Mouse (Mus musculus): ENCODE measurements around the gene Tiam2.

Gene Tiam2

GRCm38 (mm10) chr17:3451077-3451476 is 124.7 kb downstream of the Tiam2 start:
- CTCF ChIA-PET = no interaction called here

DNA sequence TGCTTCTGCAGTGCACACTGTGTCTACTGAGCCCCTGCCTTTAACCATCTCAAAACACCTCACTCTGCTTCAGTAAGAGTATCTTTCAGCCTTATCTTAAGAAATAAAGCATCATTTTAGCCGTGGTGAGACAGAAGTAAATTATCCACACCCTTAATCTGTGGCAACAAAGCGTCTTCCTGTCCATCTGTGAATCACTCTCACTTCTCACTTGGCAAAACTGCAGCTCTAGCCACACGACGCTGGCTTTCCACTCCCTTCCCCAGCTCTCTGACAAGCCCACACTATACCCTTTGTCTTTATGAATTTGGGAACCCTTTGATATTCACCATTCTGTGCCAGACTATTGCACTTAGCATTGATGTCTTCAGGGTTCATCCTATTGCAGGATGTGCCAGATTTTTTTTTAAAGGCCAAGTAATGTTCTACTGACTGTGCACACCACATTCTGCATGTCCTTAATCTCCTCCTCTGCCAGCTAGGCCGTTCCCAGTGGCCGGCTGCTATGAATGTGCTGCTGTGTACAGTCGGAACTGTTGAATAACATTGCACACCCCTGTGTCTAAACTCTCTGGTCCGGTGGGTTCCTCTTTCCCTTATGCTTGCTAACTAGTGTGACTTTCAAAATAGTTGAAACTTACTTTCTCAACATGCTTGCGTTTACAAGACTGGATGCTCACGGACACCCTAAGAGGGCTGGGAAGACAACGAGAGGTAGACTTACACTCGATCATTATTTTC is 126.4 kb downstream of the Tiam2 start:
- CTCF ChIA-PET = no interaction called here

DNA sequence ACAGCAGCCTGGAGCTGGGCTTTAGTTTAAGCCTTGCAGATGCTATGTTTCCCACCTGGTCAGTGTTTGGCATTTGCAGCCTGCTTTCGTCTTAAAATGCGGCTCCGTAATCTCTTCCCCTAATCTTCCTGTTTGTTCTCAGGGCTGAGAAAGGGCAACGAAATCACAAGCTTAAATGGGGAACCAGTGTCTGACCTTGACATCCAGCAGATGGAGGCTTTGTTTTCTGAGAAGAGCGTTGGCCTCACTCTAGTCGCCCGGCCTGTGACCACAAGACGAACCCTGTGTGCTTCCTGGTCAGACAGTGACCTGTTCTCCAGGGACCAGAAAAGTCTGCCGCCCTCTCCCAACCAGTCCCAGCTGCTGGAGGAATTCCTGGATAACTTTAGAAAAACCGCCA is 127.6 kb downstream of the Tiam2 start:
- CTCF ChIA-PET = no interaction called here

DNA sequence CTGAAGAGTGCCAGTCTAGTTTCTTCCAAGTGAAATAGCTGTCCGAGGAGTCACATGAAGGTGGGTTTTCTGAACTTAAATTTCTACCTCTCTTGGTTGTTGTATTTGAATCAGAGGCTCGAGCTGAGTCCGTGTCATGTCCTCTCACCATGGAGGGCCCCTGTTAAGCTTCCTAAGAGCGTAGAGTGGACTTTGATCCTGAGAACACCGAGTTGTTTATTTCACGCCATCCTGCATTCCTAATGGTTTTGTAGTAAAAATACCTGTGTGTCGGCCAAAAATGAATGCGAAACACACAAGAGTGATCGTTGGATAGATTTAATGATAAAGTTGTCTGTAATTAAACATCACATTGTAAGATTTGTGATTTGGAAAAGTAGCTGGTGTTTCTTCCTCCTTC is 128.5 kb downstream of the Tiam2 start:
- CTCF ChIA-PET = no interaction called here

DNA sequence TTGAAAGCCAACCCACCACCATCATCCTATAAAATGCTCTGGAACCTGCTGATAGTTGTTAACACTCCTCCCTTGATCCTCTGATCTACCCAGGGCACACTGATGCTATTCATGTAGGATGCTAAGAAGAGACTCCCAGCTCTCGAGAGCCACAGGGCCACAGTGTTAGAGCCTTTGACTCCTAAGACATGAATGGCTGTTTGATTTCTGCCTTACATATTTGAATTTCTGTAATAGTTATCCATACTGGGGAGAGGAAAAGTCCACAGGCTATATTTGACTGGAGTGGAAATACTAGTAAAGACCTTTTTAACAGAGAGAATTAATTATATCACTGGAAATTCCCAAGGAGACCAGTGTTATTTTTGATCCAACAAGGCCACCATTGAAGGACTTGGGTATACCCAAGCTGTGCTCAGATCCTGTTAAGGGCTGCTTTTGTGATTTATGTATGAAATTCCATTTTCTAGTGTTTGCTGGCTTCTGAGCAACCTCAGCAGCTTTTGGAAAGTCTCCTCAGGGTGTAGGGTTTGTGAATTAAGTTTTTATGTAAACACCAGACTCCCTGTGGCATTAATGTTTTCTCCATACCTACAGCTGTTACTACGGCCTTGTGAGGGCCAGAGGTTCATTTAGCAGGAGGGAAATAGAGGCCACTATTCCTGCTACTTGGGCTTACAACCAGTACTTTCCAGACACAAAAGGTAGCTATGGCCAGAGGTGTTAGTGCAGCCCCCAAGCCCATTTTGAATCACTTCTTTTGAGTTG is 131.7 kb downstream of the Tiam2 start:
- CTCF ChIA-PET = no interaction called here

- CTCF ChIA-PET = no interaction called here
These were observed 139.5 kb downstream of the Tiam2 start for GRCm38 (mm10) chr17:3465861-3466260.

GRCm38 (mm10) chr17:3466681-3467080 is 140.3 kb downstream of the Tiam2 start:
- CTCF ChIA-PET = no interaction called here

- CTCF ChIA-PET = no interaction called here
These were observed 141.4 kb downstream of the Tiam2 start for GRCm38 (mm10) chr17:3467636-3468324.

- CTCF ChIA-PET = interaction anchor here (1.3 kb wide), 1 partner anchor 22 kb away, joined by 4 read pairs; no protein-coding TSS in a partner anchor
These were observed 145.6 kb downstream of the Tiam2 start for GRCm38 (mm10) chr17:3472018-3472417.

DNA sequence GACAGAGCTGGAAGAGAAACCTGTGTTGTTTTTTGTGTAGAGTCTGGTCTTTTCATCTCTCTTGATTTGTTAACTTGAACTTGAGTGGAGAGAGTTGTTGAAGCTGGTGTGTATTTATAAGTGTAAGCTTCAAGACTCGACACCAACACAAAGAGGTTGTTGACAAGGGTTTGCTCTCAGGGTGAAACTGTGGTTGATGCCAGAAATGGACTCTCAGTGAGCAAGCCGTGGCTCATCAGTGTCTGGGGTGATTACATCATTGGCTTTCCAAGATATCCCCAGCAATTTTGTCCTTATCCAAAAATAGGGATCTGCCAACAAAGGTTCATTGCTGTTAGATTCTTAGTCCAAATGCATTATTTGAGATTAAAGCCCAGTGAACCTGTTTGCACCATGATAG is 150.2 kb downstream of the Tiam2 start:
- CTCF ChIA-PET = no interaction called here

DNA sequence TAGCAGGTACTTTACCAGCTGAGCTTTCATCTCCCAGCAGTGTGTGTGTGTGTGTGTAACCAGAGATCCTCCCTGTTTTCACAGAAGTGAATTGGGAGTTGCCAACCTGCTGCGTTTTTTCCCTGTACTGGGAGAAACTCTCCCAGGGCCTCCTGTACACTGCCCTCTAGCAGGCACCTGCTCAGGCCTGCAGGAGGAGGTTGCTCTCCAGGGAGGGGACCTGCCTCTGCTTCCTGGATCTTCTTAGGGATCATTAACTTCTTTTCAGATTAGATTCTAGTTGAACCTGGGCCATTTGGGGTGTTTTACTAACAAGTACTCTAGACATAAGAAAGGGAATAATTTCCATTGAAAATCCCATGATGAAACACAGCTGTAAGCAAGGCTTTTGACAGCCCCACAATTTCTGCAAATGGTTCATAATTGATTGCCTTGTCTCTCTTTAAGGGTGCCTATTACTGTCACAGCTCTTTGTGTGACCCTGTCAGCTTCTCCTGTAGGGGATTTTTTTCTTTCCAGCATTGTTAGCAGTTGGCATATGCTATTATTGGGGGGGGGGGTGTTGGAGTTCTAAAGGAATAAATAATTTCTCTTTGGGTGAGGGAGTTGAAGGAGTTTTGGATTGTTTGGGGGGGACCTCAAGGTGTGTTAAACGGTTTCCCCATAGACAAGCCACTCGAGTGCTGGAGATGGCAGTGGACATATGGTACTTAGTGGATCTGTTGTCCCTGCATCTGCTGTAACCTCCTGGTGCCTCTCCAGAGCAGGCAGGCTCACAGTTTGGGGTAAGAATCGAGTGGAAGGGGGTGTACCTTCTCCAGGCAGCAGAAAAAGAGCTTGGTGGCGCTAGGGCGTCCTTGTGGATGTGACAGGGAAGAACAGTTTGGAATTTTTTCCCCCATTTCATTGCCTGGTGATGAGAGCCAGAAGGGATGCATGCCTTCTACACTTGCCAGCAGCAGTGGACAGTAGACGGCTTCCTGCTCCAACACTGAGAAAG is 155.5 kb downstream of the Tiam2 start:
- CTCF ChIA-PET = interaction anchor here (0.6 kb wide), 1 partner anchor 86 kb away, joined by 11 read pairs; no protein-coding TSS in a partner anchor

- CTCF ChIA-PET = no interaction called here
These were observed 156.7 kb downstream of the Tiam2 start for GRCm38 (mm10) chr17:3483091-3483490.

GRCm38 (mm10) chr17:3485851-3486250 is 159.5 kb downstream of the Tiam2 start:
- CTCF ChIA-PET = no interaction called here

GRCm38 (mm10) chr17:3487211-3487610 is 160.8 kb downstream of the Tiam2 start:
- CTCF ChIA-PET = no interaction called here

DNA sequence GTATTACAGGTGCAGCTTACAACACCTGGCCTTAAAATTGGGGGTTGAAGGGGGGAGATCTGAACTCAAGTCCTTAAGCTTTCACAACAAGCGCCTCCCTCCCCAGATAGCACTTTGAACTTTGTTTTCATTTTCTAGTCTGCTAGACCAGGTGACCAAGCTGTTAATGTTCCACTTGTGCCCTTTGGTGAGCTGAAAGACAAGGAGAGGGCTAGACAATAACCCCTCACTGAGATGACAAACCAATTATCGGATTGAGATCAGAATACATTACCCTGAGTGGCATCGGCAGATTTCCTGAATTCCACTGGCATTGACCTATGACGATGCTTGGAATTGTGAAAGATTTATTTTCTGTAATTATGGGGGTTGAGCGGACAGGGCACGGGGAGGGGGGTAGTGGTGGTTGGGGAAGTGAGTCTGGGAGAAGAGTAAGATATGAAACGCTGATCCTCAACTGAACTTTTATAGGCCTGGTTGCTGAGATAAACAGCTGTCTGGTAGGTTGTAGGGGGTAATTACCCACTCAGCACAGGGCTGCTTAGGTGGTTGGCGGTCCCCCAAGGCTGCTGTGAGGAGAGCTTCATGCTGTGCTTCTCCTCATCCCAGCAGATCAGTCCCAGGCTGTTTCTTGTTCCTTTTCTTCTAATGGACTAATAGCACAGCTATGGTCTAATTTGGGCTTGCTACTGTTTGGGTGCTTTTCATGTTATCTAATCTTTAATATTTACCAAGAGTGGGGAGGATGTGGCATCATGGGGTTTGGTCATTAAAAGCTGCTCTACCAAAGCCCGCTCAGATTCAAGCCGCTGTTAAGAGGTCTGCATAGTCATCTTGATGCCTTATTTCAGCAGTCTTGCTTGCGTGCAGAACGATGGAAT is 161.6 kb downstream of the Tiam2 start:
- CTCF ChIA-PET = no interaction called here

DNA sequence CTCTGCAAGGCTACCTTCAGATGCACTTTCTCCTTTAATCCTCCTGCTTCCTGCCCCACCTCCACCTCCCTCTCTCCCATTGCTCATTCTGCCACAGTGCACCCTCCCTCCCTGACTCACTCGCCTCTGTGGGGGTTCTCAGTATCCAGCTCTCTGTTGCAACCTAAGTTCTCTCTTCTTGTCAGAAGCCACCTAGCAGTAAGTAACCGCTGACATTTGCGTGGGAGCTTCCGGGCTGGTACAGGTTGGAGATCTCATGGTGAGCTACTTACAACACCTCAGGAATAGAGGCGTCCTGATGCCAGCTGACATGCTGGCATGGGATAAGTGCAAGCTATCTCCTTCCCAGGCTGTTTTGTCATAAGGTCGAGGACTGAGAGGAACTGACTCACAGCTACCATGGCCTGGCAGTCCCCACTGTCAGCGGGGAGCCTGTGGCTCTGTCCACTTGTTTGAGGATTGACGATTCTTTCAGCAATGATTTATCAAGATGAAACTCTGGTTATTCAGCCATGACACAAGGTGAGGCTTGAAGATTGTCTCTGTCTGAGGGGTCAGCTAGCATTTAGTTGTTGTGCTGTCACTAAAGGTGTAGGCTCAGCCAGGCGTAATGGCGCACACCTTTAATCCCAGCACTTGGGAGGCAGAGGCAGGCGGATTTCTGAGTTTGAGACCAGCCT is 164.0 kb downstream of the Tiam2 start:
- CTCF ChIA-PET = no interaction called here

GRCm38 (mm10) chr17:3491065-3491464 is 164.7 kb downstream of the Tiam2 start:
- CTCF ChIA-PET = no interaction called here

DNA sequence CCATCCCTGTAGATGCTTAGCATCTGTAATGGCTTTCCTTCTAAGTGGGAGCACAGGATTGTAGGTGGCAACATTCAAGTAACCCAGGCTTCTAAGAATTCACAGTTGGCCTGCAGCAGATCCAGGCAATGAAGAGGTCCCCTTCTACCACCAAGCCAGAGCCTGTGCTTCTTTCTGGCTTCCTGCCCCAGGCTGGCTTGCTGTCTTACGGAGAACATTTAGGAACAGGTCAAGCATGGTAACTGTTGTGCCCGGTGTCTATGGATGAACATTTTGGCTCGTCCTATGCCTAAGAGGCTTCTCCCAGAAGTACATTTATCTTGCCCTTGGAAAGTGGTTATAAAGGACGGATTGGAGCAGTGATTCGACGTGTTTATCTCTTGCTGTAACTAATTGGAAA is 165.3 kb downstream of the Tiam2 start:
- CTCF ChIA-PET = no interaction called here

GRCm38 (mm10) chr17:3495576-3495975 is 169.2 kb downstream of the Tiam2 start:
- CTCF ChIA-PET = interaction anchor here (0.5 kb wide), 1 partner anchor 59 kb away, joined by 4 read pairs; no protein-coding TSS in a partner anchor

DNA sequence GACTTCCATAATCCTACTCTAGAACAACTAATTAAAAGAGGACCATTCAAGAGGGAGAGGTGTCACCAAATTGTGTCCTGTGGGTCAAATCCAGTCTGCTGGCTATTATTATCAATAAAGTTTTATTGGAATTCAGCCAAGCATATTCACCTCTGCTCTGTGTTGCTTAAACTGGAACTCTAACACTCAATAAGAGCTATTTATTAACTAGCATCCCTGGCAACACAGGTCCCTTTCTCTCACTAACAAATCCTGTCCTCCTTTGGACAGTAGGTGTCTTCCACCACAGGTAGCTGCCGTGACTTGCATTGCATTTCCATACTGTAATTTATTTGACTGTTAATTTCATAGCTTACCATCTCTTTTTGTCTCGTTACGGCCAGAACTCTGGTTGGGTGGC is 169.7 kb downstream of the Tiam2 start:
- CTCF ChIA-PET = interaction anchor here (0.5 kb wide), 1 partner anchor 59 kb away, joined by 4 read pairs; no protein-coding TSS in a partner anchor

Data from spleen, embryonic (tissue).